Mouse (Mus musculus): Measurements from ENCODE around the gene Cramp1l.
"Not testable (repeated sequence)": the region's sequence is repeated elsewhere in the genome, so short reads cannot be mapped to it uniquely, and the experiment has no call there.

Cramp1l gene

GRCm38 (mm10) chr17:24953291-24953690 lies 62.3 kb downstream of the Cramp1l start:
- DNase-seq = no peak

- no peak for DNase-seq
Measured at GRCm38 (mm10) chr17:24950671-24951070, 64.9 kb downstream of the Cramp1l start.

- DNase-seq = no peak
Measured at GRCm38 (mm10) chr17:24948204-24948603, 67.4 kb downstream of the Cramp1l start.

GRCm38 (mm10) chr17:24943589-24943988 lies 72.0 kb downstream of the Cramp1l start:
- not testable (repeated sequence) for DNase-seq

GRCm38 (mm10) chr17:24943036-24943435 lies 72.6 kb downstream of the Cramp1l start:
- DNase-seq = no peak

- DNase-seq = peak; percentile 45
Measured at GRCm38 (mm10) chr17:24942453-24942852, 73.1 kb downstream of the Cramp1l start.

- no peak for DNase-seq
Measured at GRCm38 (mm10) chr17:24937266-24937665, 78.3 kb downstream of the Cramp1l start.

GRCm38 (mm10) chr17:24936259-24937237 lies 79.0 kb downstream of the Cramp1l start, which contains the start of gene Mapk8ip3:
TSS of gene Mapk8ip3 (minus strand) at chr17:24936977.
- DNase-seq = peak; percentile 93

GRCm38 (mm10) chr17:24935666-24936065 lies 79.9 kb downstream of the Cramp1l start:
- no peak for DNase-seq

GRCm38 (mm10) chr17:24934926-24935325 lies 80.7 kb downstream of the Cramp1l start:
- DNase-seq = no peak

- DNase-seq = no peak
Measured at GRCm38 (mm10) chr17:24933163-24933562, 82.4 kb downstream of the Cramp1l start.

GRCm38 (mm10) chr17:24932431-24932830 lies 83.2 kb downstream of the Cramp1l start:
- no peak for DNase-seq

- no peak for DNase-seq
Measured at GRCm38 (mm10) chr17:24929506-24929905, 86.1 kb downstream of the Cramp1l start.

GRCm38 (mm10) chr17:24923246-24923645 lies 92.3 kb downstream of the Cramp1l start:
- no peak for DNase-seq

GRCm38 (mm10) chr17:24913984-24914383 lies 101.6 kb downstream of the Cramp1l start:
- no peak for DNase-seq

Data from right cerebral cortex, postnatal 4 days (tissue).